Mouse (Mus musculus) limb, embryonic 10.5 days (tissue): ENCODE measurements around the gene Ugcg. TPM values are rescaled to one million over a fixed set of nuclear protein-coding genes. Genes with fewer than 3 reads are reported as not detected.

ENCODE experiments used
- DNase-seq: peaks from one replicate; pipeline ENCODE4 v3.0.0-alpha.2; 2017; ENCODE audit warnings: low spot score
- H3K27ac ChIP-seq: fragments of 300-500 bp; sonication (generic); 2 replicates; pipeline ENCODE4 v1.5.1; 2016; ENCODE audit warnings: mild to moderate bottlenecking
- H3K27me3 ChIP-seq: fragments of 300-500 bp; sonication (generic); 2 replicates; pipeline ENCODE4 v1.6.1; 2016; ENCODE audit warnings: low read depth, mild to moderate bottlenecking; ENCODE audit not compliant: poor library complexity, severe bottlenecking
- H3K36me3 ChIP-seq: fragments of 300-500 bp; sonication (generic); 2 replicates; pipeline ENCODE4 v1.6.1; 2016; ENCODE audit warnings: mild to moderate bottlenecking, moderate library complexity
- H3K4me1 ChIP-seq: fragments of 300-500 bp; sonication (generic); 2 replicates; pipeline ENCODE4 v1.6.1; 2016
- H3K4me3 ChIP-seq: fragments of 300-500 bp; sonication (generic); 2 replicates; pipeline ENCODE4 v1.5.1; 2016; ENCODE audit warnings: mild to moderate bottlenecking, moderate library complexity
- H3K9me3 ChIP-seq: fragments of 300-500 bp; sonication (generic); replicated peaks from 2 replicates; pipeline ENCODE4 v1.6.1; 2016; ENCODE audit warnings: mild to moderate bottlenecking
- WGBS: fragments of 180-500 bp; shearing (Covaris S2); methylation state at CpG from one replicate; pipeline ENCODE4 v1.1.7; 2016; 5-methylcytosine and 5-hydroxymethylcytosine counted together
- polyA plus RNA-seq: library from polyadenylated mRNA; unstranded; fragments of >200 nt; fragmentation: Nextera tagmentation; extraction: Ambion mirVana; gene quantifications from 2 replicates; pipeline ENCODE4 v1.2.1, GENCODE M21; 2016

The Ugcg gene
- polyA plus RNA-seq, 1 experiment from 2014 or later, result 9.2 TPM

DNA sequence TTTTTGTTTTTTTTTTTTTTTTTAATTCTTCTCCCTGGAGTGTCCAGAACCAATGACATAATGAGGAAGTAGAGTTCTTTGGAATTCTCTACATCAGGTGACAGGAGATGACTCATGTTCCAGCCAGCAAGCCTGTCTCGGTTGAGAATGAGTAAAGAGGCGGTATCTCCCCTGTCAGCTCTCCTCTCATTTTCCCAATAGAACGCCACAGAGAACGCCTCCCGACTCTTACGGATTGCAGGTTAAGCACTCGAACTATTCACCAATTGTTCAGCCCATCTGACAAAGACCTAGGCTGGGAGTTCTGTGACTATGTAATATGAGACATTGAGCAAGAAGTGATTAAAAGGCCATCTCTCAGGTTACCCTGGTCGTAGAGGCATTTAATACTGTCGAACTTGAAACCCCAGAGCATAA lies 50.3 kb downstream of the Ugcg start:
- no peak overlapping the region for H3K27ac ChIP-seq

GRCm38 (mm10) chr4:59240160-59240559 lies 51.1 kb downstream of the Ugcg start:
- no peaks in the 10 kb centered on the region for H3K27me3 ChIP-seq
- WGBS, result 95% methylated on average over 9 of the region's 9 CpGs
- no peaks in the 10 kb centered on the region for H3K36me3 ChIP-seq
- no peaks in the 10 kb centered on the region for H3K9me3 ChIP-seq
- H3K4me3 ChIP-seq, result no peak overlapping the region
- no peak for DNase-seq
- peaks cover 12% of the 10 kb centered on the region for H3K4me1 ChIP-seq
- H3K27ac ChIP-seq, result no peak overlapping the region

More for the DNA sequence above, 50.3 kb downstream of the Ugcg start:
- DNase-seq, result no peak
- H3K4me3 ChIP-seq, result no peak overlapping the region
- no peaks in the 10 kb centered on the region for H3K9me3 ChIP-seq
- no peaks in the 10 kb centered on the region for H3K36me3 ChIP-seq
- 56% methylated on average over 9 of the region's 9 CpGs for WGBS
- H3K4me1 ChIP-seq, result peaks cover 12% of the 10 kb centered on the region
- H3K27me3 ChIP-seq, result no peaks in the 10 kb centered on the region

DNA sequence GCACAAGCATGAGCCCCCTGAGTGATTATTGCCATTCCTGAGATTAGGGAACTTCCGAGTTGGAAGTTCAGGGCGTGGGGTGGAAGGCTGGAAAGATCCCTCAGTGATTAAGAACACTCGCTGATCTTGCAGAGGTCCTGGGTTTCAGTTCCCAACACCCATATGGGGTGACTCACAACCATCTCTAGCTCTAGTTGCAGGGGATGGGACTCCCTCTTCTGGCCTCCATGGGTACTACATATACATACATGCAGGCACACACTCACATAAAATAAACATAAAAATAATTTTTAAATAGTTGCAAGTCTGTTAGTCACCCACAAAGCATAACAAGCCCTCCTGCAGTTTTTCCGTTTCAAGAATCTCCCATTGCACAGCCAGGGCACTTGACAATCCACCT lies 52.0 kb downstream of the Ugcg start:
- Histone ChIP-seq H3K27me3 (no peaks in the 10 kb centered on the region), H3K4me1 (peaks cover 12% of the 10 kb centered on the region), H3K9me3 (no peaks in the 10 kb centered on the region), H3K4me3 (no peak overlapping the region), H3K27ac (no peak overlapping the region), H3K36me3 (no peaks in the 10 kb centered on the region)
- no peak for DNase-seq
- 96% methylated on average over 4 of the region's 4 CpGs for WGBS

- Histone ChIP-seq H3K4me3 (no peak overlapping the region), H3K27ac (no peak overlapping the region), H3K4me1 (peaks cover 12% of the 10 kb centered on the region), H3K36me3 (no peaks in the 10 kb centered on the region), H3K9me3 (no peaks in the 10 kb centered on the region), H3K27me3 (no peaks in the 10 kb centered on the region)
- DNase-seq, result no peak
- WGBS, result 95% methylated on average over 3 of the region's 3 CpGs
Observed at GRCm38 (mm10) chr4:59242221-59242620, 53.2 kb downstream of the Ugcg start.

DNA sequence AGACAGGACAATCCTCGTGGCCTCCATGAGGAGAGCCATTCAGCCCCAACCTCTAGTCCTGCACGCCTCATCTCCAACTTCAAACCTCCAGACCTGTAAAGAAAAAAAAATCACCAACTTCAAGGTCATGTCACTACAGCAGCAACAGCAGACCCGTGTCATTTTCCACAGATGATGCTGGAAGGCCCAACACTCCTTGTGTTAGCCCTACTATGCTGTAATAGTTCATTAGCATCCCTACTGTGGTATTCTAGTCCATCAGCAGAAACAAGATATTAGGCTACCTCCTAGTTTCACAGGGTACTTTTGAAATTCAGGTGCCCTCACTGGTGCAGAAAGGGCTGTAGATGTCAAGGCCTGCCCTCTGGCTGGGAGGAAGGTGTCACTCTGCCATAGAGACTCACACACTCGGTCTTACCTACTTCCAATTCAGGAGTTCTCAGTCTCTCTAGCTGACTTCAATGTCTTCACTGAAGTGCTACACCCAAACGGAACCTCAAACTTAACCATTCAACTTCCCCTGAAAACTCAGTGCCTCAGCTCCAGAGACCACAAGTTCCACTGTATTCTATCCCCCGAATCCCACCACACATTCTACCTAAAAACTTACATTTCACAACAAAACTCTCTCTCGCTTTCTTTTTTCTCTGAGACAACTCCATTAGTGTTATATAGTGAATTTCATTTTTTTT lies 54.9 kb downstream of the Ugcg start:
- Histone ChIP-seq H3K36me3 (no peaks in the 10 kb centered on the region), H3K4me1 (peaks cover 9% of the 10 kb centered on the region), H3K27ac (no peak overlapping the region), H3K27me3 (no peaks in the 10 kb centered on the region), H3K4me3 (no peak overlapping the region), H3K9me3 (no peaks in the 10 kb centered on the region)
- DNase-seq, result no peak
- 84% methylated on average over 7 of the region's 7 CpGs for WGBS

DNA sequence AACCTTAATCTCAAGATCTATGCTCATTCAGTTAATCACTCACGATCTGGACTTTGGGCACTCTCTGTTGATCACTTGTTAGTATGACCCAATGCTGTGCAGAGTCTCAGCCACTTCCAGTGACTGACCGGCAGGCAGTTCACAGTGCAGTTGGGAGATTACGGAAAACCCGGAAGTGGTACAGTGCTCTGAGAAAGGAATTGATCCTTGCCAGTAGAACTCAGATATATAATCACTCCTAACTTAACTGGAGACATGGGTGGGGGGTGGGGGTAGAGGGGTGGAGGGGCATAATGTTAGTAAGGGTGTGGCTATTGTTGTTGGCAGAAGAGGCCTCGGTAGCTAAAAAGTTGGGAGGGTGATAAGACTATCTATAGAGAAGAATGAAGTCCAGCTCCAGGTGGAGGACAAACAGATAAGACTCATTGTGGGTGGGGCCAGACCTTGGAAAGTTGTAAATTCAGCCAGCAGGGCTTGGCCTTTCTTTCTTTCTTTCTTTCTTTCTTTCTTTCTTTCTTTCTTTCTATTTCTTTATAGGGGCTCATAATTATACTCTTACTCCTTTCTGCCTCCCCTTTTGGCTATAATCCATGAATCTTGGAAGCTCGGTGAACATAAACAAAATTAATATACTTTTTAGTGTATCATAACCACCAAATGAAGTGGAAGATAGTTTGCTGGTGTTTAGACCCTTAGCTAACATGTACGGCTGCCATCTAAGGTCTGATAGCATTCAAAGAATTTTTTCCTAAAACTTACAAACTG lies 55.9 kb downstream of the Ugcg start:
- H3K9me3 ChIP-seq, result no peaks in the 10 kb centered on the region
- WGBS, result 89% methylated on average over 7 of the region's 7 CpGs

GRCm38 (mm10) chr4:59245776-59246175 lies 56.7 kb downstream of the Ugcg start:
- no peak for DNase-seq
- no peaks in the 10 kb centered on the region for H3K36me3 ChIP-seq
- no peaks in the 10 kb centered on the region for H3K27me3 ChIP-seq
- no peaks in the 10 kb centered on the region for H3K4me1 ChIP-seq
- H3K4me3 ChIP-seq, result no peak overlapping the region
- WGBS, result 90% methylated on average over 4 of the region's 4 CpGs
- no peak overlapping the region for H3K27ac ChIP-seq
- no peaks in the 10 kb centered on the region for H3K9me3 ChIP-seq

More for the DNA sequence above, 55.9 kb downstream of the Ugcg start:
- Histone ChIP-seq H3K36me3 (no peaks in the 10 kb centered on the region), H3K27ac (0 out of 2 replicates have a peak overlapping the region, but pooled peaks have one; percentile 3), H3K27me3 (no peaks in the 10 kb centered on the region), H3K4me1 (peaks cover 1% of the 10 kb centered on the region; the same call in 1 of the 2 replicates), H3K4me3 (no peak overlapping the region)
- DNase-seq, result no peak

GRCm38 (mm10) chr4:59247545-59247944 lies 58.5 kb downstream of the Ugcg start:
- Histone ChIP-seq H3K4me1 (no peaks in the 10 kb centered on the region), H3K36me3 (no peaks in the 10 kb centered on the region), H3K9me3 (no peaks in the 10 kb centered on the region), H3K27me3 (no peaks in the 10 kb centered on the region), H3K4me3 (no peak overlapping the region), H3K27ac (no peak overlapping the region)
- DNase-seq, result no peak
- 76% methylated on average over 1 of the region's 1 CpGs for WGBS

DNA sequence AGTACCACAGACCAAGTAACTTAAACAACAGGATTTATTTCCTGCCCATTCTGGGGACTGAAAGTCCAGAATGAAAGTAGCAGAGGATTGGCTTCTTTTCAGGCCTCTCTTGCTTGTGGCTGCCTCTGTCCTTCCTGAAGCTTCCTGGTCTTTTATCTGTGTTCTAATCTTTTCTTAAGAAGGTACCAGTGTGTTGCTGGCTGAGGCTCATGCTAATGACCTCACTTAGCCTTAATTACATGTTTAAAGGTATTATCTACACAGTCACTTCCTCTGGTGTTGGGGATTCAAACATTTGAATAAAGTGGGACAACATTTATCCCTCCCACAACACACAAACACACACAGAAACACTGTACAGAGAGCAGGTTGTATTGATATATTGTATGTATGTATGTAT lies 59.0 kb downstream of the Ugcg start:
- Histone ChIP-seq H3K4me1 (no peaks in the 10 kb centered on the region), H3K9me3 (no peaks in the 10 kb centered on the region), H3K27me3 (no peaks in the 10 kb centered on the region), H3K36me3 (no peaks in the 10 kb centered on the region), H3K4me3 (no peak overlapping the region), H3K27ac (no peak overlapping the region)
- DNase-seq, result no peak

DNA sequence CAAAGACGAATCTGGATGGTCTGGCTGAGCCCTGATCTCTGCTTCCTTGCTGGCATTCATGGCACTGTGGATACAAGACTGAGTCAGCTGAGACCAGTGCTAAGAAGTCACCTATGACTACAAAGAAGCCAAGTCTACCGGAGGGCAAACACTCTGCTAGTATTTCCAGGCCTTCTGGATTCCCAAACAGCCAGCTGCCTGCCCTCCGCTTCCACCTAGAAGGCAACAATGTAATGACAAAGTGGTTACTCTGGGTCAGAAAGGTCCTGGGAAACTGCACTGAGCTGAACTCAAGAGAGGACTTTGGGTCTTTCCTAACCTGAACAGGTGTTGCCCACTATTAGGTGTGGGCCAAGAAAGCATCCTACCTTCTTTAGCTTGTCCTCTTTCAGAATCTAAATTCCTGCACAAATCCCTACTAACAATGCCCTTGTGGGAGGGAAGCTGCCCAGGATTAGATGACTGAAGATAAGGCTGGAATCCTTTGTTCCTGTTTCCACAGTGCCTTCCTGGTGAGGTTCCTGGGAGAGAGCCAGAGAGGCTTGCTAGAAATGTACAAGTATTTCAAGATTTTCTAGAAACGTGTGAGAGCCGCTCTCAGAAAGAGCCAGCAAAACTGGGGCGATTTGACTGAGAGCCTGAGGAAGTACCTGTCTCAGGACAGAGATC lies 63.5 kb downstream of the Ugcg start:
- no peaks in the 10 kb centered on the region for H3K36me3 ChIP-seq
- WGBS, result 85% methylated on average over 6 of the region's 6 CpGs
- H3K4me1 ChIP-seq, result no peaks in the 10 kb centered on the region
- no peak overlapping the region for H3K4me3 ChIP-seq
- H3K9me3 ChIP-seq, result no peaks in the 10 kb centered on the region
- no peak for DNase-seq
- H3K27me3 ChIP-seq, result no peaks in the 10 kb centered on the region
- no peak overlapping the region for H3K27ac ChIP-seq

DNA sequence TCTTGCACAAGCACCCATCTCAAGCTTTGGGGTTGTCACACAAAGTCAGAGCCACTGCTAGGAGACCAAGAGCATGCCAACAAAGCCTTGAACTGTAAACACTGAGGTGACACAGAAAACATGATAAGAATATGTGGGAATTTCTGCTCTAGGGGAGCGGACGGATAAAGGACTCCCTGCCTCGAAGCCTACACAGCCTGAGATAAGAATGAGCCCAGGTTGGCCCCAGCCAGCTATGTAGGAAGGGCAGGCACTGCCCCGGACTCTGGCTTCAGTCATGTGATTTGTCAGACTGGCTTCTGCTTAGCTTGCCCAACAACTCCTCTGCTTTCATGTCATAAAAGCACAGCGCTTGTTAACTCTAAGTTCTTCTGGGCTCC lies 64.0 kb downstream of the Ugcg start:
- whole genome bisulfite sequencing, result 87% methylated on average over 5 of the region's 5 CpGs
- H3K4me1 ChIP-seq, result no peaks in the 10 kb centered on the region
- no peaks in the 10 kb centered on the region for H3K27me3 ChIP-seq
- no peak overlapping the region for H3K4me3 ChIP-seq
- no peaks in the 10 kb centered on the region for H3K9me3 ChIP-seq
- no peak overlapping the region for H3K27ac ChIP-seq
- no peaks in the 10 kb centered on the region for H3K36me3 ChIP-seq
- DNase-seq, result no peak

GRCm38 (mm10) chr4:59254397-59254796 lies 65.3 kb downstream of the Ugcg start:
- H3K9me3 ChIP-seq, result no peaks in the 10 kb centered on the region
- H3K4me1 ChIP-seq, result no peaks in the 10 kb centered on the region
- WGBS, result 91% methylated on average over 6 of the region's 6 CpGs
- no peak for DNase-seq
- no peaks in the 10 kb centered on the region for H3K36me3 ChIP-seq
- no peak overlapping the region for H3K4me3 ChIP-seq
- no peaks in the 10 kb centered on the region for H3K27me3 ChIP-seq
- H3K27ac ChIP-seq, result no peak overlapping the region

DNA sequence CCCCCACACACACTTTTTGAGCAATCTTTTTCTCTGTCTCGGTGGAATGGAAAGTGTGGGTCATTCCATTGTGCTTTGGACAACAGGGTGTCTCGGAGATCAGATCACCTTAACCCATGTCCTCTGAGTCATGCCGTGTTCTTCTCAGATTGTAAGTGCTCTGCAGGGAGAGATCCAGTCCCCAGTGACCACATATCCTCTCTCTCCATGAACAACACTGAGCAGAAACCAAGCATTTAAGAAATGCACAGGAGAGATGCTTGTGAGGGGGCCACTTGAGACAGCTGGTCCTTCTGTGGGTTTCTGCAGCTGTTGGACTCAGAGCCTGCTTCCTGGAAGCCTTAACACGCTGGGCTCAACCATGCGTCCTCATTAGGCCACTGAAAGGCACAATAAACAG lies 66.9 kb downstream of the Ugcg start:
- Histone ChIP-seq H3K9me3 (no peaks in the 10 kb centered on the region), H3K36me3 (no peaks in the 10 kb centered on the region), H3K4me3 (no peak overlapping the region), H3K27ac (no peak overlapping the region), H3K4me1 (no peaks in the 10 kb centered on the region), H3K27me3 (no peaks in the 10 kb centered on the region)
- DNase-seq, result no peak
- 93% methylated on average over 5 of the region's 5 CpGs for WGBS
